Mouse (Mus musculus) layer of hippocampus, adult 9-11 months (tissue): Measurements from ENCODE around the gene Mak.
A peak's percentile ranks its signal among the peaks of the same experiment; 100 is the strongest.

Source experiments
- DNase-seq: peaks from one replicate; pipeline ENCODE4 v3.0.0; 2022

Mak gene

DNA sequence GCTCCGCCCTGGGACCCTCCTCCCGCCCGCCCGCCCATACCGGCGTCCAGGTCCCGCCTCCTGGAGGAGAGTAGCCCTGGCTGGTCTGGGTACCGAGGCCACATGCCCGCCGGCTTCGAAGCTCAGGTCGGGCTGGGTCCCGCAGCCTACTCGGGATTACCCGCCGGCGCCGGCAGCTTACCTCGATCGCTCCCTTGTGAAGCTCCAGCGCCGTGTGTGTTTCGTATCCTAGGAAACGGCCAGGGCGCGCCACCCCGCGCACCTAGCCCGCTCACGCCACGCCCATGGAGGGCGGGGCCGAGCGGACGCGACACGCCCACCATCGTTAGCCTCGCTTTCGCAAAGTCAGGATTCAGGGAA is at the start of gene Mak:
TSS of gene Mak (minus strand) at position 286 of the 360 bp plus-strand sequence.
- peak; percentile 49 for DNase-seq

DNA sequence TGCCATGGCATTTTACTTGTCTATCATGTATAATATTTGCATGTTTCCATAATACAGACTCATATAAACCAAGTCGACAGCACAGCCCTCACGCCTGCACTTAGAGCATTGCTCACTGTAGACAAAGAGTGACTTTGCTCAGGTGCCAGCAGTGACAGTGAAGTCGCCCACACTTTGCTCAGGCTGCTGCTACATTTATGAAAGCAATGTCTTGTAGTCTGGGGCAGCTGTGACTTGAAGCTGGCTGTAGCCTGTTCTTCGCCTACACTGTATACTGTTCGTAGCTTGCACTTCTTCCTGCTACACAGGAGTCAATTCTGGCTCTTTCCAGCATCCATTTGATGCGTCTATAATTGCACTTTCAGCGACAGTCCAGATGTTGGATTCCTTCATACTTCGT is 49.6 kb upstream of the Mak start:
- DNase-seq: peak; percentile 10

DNA sequence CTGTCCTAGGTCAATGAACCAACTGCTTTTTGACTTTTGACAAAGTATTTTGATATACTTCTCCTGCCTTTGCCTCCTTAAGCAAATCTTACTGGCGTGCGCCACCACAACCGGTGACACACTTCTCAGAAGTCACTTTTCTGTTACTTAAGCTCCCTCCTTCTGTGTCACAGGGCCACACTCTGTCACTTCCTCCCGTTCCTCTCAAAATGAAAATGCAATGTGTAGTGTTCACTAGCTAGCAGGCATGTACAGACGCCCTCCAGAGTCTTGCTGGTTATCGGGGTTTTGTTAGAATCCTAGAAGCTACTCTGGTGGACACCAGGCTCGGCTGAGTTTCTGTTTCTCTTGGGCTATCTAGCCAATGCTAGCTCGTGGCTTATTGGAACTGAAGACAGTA is 48.8 kb upstream of the Mak start:
- DNase-seq: no peak

DNA sequence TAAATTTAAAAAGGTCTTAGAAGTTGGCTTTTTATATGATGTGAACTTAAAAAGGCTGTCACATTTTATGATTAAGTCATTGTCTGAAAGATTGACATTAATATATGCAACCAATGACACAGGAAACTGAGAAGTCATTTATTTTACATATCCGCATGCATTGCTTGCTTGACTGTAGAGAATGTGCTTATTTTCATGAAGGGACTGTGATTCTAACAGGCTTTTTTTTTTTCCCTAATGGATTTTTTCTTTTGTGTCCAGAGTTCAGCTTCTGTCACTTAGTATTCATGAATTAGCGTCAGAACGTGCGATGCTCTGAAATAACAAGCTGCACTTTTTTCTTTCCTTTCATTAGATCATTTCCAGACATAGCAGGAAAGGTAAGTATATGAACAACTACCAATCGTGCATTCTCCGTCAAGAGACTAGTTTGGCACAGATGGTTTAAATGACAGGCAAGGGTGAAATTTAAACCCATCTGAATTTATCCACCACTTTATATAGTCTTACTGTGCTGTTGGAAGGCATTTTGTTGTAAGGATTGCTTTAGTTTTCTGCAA is 44.2 kb upstream of the Mak start:
- no peak for DNase-seq

DNA sequence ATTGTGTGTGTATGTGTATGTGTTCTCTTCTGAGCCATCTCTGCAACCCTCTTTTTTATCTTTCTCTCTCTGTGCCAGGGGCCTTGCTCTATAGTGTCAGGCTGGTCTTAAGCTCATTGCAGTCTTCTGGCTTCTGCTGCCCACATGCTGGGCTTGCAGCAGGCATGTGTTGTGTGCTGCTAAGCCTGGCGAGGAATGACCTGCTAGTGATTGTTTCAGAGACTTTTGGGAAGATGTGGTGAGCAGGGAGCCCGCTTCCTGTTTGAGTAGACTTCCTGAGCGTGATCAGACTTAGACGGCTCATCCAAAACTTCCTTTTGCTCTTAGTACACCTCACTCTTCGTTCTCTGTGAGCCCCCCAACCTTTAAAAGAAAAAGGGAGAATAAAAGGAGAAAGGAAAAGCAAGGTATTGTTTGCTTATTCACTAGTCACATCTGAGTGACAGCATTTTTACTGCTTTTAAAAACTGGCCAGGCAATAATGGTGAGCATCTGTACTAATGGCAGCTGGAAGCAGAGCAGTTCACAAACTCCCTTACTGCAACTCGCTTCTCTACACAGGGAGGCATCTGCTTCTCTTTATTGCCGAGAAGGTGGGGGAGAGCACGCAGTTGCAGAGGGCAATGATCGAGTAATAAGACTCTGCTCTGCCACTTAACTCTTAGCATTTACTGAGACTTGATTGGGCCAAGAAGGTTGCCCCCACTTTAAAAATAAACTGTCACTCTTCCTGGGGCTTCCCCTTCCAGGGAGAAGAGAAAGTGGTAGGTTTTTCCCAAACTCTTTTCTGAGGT is 39.8 kb upstream of the Mak start:
- DNase-seq: peak; percentile 60

DNA sequence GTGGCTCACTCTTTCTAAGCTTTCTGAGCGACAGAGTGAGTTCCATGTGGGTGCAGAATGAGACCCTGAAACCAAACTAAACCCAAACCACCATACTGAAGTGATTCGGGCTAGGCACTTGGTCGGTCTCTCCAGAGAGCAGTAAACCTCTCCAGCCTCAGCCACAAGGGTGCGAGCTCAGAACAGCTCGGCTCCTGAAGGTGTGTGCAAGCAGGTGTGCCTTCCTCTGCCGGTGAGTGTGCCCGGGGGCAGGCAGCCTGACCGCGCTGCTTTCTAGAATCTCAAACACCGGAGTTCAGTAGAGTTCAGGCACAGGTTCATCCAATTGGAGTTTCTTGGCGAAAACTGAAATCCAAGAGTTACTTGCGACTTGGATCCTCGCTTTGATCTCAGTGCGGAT is 34.4 kb upstream of the Mak start, which contains the start of gene Sycp2l:
TSS of gene Sycp2l (plus strand) at position 368 of the 400 bp plus-strand sequence.
- no peak for DNase-seq

DNA sequence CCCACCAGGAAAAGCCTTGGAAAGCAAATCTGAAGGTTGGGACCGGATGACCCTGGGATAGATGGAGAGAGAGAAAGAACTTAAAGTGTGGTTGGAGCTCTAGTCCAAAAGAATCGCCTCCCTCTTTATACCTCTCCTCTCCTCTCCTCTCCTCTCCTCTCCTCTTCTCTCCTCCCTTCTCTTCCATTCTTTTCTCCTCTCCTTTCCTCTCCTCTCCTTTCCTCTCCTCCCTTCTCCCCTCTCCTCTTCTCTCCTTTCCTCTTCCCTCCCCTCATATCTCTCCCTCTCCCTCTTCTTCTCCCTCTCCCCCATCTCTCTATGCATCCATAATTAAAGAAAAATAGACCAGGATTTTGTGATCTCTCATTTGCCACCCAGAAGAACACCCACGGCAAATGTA is 31.4 kb upstream of the Mak start, which contains the start of gene Gcm2:
TSS of gene Gcm2 (minus strand) at position 101 of the 400 bp plus-strand sequence.
- no peak for DNase-seq

DNA sequence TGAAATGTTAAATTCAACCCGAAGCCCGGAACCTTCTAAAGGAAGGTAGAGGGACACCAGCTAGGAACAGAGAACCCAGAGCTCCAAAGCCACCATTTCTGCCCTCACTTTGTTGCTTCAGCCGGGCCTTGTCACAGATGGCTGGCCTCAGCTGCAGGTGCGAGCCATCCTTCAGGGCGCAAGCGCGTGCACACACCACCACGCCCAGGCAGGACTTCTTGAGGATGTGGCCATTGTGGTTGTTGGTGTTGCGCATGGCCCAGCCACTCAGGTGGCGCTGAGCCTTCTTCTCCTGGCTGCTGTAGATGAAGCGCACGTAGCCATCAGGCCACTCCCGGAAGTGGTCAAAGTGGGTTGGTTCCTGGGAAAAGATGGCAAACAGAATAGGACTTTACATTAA is 26.0 kb upstream of the Mak start:
- DNase-seq: no peak

DNA sequence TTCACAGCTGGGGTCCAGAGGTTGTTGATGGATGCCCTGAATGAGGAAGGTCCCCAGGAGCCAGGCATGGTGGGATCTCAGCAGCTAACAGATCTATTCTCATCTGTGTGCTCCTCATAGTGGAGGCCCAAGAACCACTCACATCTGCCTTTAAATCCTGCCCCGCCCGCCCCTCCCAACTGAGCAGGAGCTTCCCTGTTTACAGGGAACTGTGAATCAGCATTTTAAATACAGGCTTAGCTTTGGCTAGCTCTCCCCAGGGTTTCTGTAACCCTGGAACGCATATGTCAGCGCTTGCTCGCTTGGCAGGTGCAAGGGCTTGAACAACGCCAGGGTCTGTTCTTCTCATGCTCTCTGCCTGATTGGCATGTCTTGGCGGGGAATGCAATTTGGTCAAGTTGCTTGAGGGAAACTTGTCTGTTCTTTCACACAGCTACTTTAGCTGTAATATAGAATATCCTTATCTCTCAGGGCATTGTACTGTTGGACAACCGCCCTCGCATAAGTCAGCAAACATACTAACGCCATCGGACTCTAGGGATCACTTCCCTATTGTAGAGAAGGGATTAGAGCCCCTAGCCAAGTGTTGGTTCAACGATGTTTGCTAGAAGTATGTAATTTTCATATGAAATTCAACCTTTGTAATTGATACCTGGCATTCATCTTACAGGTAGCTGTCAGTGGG is 24.5 kb upstream of the Mak start:
- no peak for DNase-seq

DNA sequence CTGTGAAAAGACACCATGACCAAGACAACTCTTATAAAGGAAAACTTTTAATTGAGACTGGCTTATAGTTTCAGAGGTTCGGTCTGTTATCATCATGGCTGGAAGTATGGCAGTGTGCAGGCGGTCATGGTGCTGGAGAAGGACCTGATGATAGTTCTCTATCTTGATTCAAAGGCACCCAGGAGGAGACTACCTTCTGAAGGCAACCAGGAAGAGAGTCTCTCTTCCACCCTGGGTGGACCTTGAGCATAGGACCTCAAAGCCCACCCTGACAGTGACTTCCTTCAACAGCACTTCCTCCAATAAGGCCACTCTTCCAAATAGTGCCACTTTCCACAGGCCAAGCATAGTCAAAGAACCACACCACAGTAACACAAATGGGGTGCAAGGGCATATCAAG is 20.5 kb upstream of the Mak start:
- DNase-seq: no peak

DNA sequence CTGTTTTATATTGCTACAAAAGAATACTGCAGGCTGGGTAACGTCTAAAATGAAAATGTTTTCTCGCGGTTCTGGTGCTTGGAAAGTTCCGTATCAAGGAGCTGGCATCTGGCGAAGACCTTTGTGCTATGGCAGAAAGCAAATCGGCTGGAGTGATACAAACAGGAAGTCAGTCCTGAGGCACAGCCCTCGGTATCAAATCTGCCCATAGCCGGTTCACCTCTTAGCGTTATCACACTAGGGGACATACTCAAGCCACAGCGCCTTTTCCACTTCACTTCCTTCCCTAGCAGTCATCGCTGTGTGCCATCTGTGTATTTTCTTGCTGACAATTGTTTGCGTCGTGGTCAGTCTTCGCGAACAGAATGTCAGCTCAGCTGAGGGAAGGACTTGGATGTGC is 18.8 kb upstream of the Mak start:
- DNase-seq: no peak

DNA sequence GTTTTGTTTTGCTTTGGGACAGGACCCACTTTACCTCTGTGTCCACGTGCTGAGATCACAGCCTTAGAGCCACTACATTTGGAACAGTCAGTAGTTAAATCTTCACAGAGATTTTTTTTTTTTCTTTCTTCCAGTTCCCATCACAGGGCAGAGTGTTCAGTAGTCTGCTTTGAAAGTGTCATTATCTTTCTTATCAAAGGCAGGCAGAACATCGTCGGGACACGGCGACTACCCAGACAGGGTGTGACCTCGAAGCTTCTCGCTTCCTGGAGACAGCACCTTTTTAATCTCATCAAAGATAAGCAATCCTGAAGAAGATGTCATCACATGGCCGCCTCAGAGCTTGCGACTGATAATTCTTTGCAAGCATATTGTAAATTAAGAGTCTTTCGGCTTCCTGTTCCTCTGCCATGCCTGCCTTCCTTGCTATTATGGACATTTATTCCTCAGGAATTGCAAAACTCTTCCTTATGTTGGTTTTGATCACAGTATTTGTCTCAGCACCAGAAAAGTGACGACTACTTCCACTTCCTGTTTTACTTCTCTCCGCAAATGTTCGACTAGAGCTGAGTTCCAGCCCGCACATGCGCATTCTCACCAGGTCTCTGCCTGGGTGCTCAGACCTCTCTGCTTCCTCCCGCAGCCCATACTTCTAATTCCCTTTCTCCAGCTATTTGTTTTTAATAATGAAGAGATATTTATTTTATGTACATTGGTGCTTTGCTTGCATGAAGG is 18.0 kb upstream of the Mak start:
- DNase-seq: peak; percentile 46

DNA sequence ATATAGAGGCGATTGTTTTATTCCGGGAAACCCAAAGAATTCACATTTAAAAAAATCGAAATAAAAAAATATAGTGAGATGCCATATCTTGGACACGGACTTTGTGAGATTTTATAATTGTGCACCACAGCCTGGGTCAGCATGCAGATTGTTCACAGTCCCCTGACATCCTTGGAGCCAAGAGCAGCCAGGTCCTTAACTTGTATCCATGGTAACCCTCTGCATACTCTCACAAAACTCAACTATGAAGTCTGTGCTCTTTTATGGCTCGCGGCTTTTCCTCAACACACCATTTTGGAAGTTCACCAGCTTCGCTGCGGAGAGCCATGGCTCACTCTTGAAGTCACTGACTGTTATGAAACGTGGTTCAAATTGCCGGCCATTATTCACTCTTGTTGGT is 14.7 kb upstream of the Mak start:
- no peak for DNase-seq

DNA sequence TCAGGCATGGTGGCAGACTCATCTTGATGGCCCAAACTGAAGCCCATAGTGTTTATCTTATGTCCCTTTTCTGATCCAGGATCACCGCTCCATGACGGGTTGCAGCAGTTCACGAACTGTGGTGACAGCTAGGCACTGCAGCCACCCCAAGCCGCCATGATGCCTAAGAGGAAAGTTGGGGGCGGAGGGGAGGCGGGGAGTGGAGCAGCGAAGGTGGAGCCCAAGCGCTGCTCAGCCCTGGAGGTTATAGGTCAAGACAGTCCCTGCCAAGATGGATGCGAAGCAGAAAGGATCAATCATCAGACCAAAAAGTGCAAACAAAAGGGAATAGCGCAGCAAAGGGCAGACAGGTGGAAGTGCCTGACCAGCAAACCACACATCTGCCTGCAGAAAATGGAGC is 11.8 kb upstream of the Mak start:
- no peak for DNase-seq

DNA sequence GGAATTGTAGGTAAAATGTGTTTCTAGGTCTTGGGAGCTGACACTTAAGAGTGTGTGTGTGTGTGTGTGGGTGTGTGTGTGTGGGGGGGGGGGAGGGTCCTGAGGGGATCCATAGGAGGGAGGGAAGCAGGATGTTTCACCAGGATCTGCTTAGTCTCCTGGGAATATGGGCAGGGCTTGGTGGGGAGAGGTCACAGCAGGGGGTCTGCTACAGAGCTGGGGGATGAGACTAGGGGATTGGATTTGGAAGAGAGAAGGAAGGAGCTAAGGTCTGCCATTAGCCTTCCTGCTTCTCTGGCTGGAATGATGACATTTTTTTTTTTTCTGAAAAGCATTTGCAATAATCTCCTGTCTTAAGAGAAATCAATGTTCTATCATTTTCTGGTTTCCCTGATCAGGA is 9.2 kb upstream of the Mak start:
- DNase-seq: no peak

DNA sequence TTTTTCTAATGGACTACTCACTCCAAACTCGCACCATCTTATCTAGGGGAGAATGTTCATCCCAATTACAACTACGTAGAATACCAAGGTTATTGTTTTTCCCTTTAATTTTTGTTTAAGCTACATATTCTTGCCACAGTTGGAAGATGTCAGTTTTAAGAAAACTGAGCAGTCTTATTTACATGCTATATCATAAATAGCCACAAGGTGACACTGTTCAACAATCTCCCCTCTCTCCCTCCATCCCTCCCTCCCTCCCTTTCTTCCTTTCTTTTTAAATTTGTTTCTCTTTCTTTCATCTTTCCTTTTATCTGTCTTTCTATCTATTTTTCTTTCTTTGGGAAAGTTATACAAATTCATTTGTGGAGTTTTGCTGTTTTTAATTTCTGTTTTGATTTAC is 5.6 kb upstream of the Mak start:
- DNase-seq: no peak

DNA sequence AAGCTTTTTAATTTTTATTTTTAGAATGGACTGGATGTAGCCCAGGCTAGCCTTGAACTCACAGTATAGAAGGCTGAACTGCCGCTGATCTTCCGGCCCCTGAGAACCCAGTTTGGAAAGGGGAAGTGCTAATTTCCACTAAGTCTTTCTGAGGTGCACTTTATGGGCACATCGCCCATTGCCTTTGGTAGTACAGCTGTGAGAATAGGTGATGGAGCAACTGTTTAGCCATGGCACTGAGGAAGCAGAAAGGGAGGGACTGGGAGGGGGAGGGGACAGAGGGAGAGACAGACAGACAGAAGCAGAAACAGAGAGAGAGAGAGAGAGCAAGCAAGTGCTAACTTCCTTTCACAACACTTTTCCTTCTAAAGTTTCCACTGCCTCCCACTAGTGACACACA is 5.0 kb upstream of the Mak start:
- no peak for DNase-seq

DNA sequence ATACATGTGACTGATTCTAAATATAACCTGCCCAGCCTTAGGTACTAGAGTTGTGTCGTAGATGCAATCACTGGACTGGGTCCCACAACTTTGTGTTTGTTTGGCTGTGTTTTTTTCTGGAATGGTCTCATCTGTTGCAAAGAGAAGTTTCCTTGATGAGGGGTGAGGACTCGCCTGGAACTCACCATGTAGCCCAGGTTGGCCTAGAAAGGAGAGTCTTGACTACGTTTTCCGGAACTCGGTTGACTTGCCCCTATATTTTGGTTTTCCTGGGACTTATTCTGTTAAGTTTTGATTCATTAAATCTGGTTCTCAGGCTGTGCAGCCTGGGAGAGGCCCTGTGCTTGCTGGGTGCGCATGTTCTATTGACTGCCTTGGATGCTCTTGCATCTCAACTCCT is 1.2 kb upstream of the Mak start:
- DNase-seq: no peak

DNA sequence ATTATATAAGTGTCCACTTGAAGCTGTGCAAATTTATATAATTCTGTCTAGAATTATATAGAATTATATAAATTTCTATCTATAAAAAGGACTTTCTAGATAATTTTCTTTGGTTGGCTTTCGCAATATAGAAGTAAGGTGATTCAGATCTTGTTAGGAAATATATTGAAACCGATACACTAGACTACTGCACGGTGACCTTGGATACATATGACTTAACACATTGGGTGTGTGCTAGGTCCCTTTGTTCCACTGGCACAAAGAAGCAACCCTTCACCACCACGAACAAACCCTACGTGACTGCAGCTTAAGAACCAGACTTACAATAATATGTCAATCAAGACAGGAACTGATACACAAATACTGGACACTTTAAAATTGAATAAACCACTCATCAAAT is 353 bp upstream of the Mak start:
- DNase-seq: no peak

DNA sequence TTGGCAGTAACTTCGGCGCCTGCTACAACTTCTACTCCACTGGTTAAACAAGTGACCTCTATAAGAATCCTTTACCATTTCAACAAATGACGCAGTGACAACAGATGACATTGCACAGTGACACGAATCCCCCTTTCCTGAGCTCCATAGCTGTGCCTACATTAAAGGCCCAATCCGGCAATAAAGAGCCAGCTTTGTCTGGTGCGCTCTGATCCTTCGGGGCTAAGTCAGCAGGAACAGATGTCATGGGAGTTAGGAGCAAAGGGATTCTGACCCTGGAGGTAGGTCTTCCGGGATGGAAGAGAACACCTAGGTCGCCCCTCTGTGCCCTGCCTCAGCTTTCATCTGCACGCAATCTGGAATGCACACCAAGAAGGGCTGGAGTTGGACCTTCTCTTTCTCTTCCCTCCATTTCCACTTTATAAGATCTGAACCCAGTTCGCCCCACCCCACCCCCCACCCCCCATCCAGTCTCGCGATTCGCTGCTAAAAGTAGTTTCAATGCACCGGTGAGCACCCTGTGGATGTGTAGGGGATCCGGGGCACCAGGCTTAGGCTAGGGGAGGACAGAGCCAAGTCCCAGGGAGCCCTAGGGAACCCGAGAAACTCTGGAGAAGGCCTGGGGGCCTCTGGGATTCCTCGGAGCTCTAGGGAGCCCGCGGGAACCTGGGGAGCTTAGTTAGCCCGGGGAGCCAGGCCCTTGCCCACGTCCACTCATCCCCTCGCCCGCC is 651 bp downstream of the Mak start:
- no peak for DNase-seq

DNA sequence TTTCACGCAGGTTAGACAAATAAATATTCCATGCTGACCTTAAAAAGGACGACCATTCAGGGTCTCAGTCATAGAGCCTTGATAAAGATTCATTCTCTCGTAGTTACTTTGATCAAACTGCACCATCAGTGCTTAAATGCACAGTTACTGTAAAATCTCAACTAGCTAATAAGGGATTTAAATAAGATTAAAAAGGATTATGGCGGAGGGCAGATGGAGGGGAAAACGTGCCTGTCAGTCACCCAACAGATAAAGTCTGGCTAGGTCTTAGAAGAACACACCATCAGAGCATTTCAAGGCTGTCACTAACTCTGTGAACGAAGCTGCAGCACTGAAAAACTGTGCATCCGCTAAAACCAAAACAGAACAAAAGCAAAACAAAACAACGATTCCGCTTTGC is 1.6 kb downstream of the Mak start:
- DNase-seq: no peak

DNA sequence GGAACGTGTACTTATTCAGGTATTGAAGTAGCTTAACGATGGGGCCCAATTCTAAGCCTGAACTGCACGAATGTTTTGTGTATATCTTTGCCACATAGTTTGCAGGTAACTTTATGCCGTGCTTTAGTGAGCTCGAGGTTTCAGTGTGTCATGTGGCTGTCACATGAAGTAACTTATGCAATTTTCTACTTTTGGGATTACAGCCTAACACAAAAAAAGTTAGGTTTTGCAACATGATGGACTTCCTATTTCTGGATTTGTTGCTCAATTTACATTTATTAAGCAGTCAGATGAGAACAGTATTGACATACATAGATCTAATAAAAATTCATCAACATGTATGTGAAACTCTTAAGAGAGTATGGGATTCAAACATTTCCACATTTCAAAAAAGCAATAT is 5.7 kb downstream of the Mak start:
- DNase-seq: no peak

DNA sequence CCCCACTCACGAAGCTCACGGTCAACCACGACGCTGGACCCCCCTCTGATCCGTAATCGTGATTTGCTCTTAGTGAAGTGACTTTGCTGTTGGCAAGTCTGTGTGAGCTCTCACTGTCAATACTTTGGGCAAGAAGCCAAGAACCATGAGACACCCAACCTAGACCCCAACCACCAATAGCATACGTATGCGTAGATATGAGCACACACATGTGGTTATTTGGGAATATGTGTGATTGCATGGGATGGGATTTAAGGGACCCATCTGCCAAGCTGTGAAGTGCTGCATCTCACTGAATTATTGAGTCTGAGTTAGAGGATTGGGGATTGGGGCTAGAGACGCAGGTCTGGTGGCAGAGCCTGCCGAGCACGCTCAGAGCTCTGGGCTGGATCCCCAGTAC is 7.9 kb downstream of the Mak start:
- DNase-seq: no peak
